Mouse (Mus musculus) G1E-ER4 (cell line): ENCODE results near the gene Gm12845. TPM values are rescaled to one million over a fixed set of nuclear protein-coding genes. Genes with fewer than 3 reads are reported as not detected.

Source experiments
- GATA1 ChIP-seq: IDR thresholded peaks from one replicate; pipeline ENCODE4 v1.8.0; 2012; ENCODE audit warnings: low read length, inconsistent platforms
- polyA plus RNA-seq: library from polyadenylated mRNA; stranded (reverse); fragments of >175 nt; gene quantifications from 2 replicates; pipeline ENCODE4 v1.2.3, GENCODE M21; 2012

Gene Gm12845
- polyA plus RNA-seq: not detected in 2 replicates

- TF ChIP-seq GATA1: no peak
These were observed at the start of gene Gm12845 for GRCm38 (mm10) chr4:117724112-117724511. Gm12845 (plus strand) TSS chr4:117724412.

GRCm38 (mm10) chr4:117676903-117677302, 47.3 kb upstream of the Gm12845 start:
- TF ChIP-seq GATA1: no peak

- no peak for TF ChIP-seq GATA1
These were observed 43.2 kb upstream of the Gm12845 start for GRCm38 (mm10) chr4:117680963-117681362.

GRCm38 (mm10) chr4:117681931-117682461, 42.2 kb upstream of the Gm12845 start, which contains the start of gene Dmap1:
Dmap1 (minus strand) TSS chr4:117682273.
- no peak for TF ChIP-seq GATA1

- TF ChIP-seq GATA1: no peak
These were observed 41.7 kb upstream of the Gm12845 start for GRCm38 (mm10) chr4:117682463-117682862.

- TF ChIP-seq GATA1: no peak
These were observed 41.0 kb upstream of the Gm12845 start for GRCm38 (mm10) chr4:117683048-117683768.

GRCm38 (mm10) chr4:117686354-117686753, 37.9 kb upstream of the Gm12845 start:
- TF ChIP-seq GATA1: no peak

- TF ChIP-seq GATA1: no peak
These were observed 18.9 kb upstream of the Gm12845 start for GRCm38 (mm10) chr4:117705361-117705760.

GRCm38 (mm10) chr4:117708780-117709550, 15.2 kb upstream of the Gm12845 start:
- no peak for TF ChIP-seq GATA1

- TF ChIP-seq GATA1: no peak
These were observed 11.9 kb upstream of the Gm12845 start for GRCm38 (mm10) chr4:117712314-117712713.

GRCm38 (mm10) chr4:117713303-117714098, 10.7 kb upstream of the Gm12845 start:
- no peak for TF ChIP-seq GATA1

GRCm38 (mm10) chr4:117731926-117732325, 7.7 kb downstream of the Gm12845 start:
- no peak for TF ChIP-seq GATA1

- no peak for TF ChIP-seq GATA1
These were observed 13.3 kb downstream of the Gm12845 start for GRCm38 (mm10) chr4:117737559-117737958.

GRCm38 (mm10) chr4:117760151-117760550, 35.9 kb downstream of the Gm12845 start:
- TF ChIP-seq GATA1: no peak

- TF ChIP-seq GATA1: no peak
These were observed 41.2 kb downstream of the Gm12845 start, which contains the start of gene Klf17 for GRCm38 (mm10) chr4:117765416-117765815. Klf17 (minus strand) TSS chr4:117765648.
